Mouse (Mus musculus): Measurements from ENCODE around the gene Ptk7. TPM values are rescaled to one million over a fixed set of nuclear protein-coding genes. Genes with fewer than 3 reads are reported as not detected.

The Ptk7 gene
- polyA plus RNA-seq (2021; fragmentation: Nextera tagmentation): 1.2 and 1.3 TPM in 2 replicates
- long read RNA-seq, experiment 1, full-length matches to known transcripts: 1 of 3 reads
- long read RNA-seq, experiment 1, partial matches to known transcripts: 0 of 3 reads
- long read RNA-seq, experiment 1, other reads (novel, unspliced or antisense): 2 of 3 reads
- long read RNA-seq, experiment 2, full-length matches to known transcripts: 11 of 18 reads
- long read RNA-seq, experiment 2, partial matches to known transcripts: 3 of 18 reads
- long read RNA-seq, experiment 2, other reads (novel, unspliced or antisense): 4 of 18 reads

GRCm38 (mm10) chr17:46628791-46629684, at the start of gene Ptk7:
Ptk7 (minus strand) TSS chr17:46629504.

GRCm38 (mm10) chr17:46678416-46678815, 49.1 kb upstream of the Ptk7 start, which contains the start of gene Mea1:
Mea1 (plus strand) TSS chr17:46678793.

GRCm38 (mm10) chr17:46673850-46674529, 44.7 kb upstream of the Ptk7 start, which contains the start of gene Rrp36:
Rrp36 (minus strand) TSS chr17:46674352.

GRCm38 (mm10) chr17:46650232-46651031, 21.1 kb upstream of the Ptk7 start, which contains the start of gene Cul7:
Cul7 (plus strand) TSS chr17:46650337.

GRCm38 (mm10) chr17:46645561-46646321, 16.4 kb upstream of the Ptk7 start, which contains the start of the genes Klc4 and Mrpl2:
Klc4 (minus strand) TSS chr17:46646022.
Mrpl2 (plus strand) TSS chr17:46646229.

GRCm38 (mm10) chr17:46555673-46556583, 73.4 kb downstream of the Ptk7 start, which contains the start of gene Srf:
Srf (minus strand) TSS chr17:46556175.

GRCm38 (mm10) chr17:46545813-46546564, 83.3 kb downstream of the Ptk7 start, which contains the start of gene Cul9:
Cul9 (minus strand) TSS chr17:46546388.

Small RNA genes lying within 50 kb of the gene (microRNA-seq; reads per million reads assigned to microRNA genes)
- gene Mir6976: 4.1 reads per million, percentile 15 among the genes with 10 or more reads in this experiment

Other genes starting within 250 kb of the Ptk7 start
- gene Zfp318, start 245.8 kb downstream of the Ptk7 start, polyA plus RNA-seq (2021; fragmentation: Nextera tagmentation): 2.5 and 3.3 TPM in 2 replicates
- 0.18 TPM in 1 of 2 replicates, not detected in the other for gene Crip3, start 200.6 kb downstream of the Ptk7 start, polyA plus RNA-seq (2021; fragmentation: Nextera tagmentation)
- 0.26 TPM in 1 of 2 replicates, not detected in the other for gene Slc22a7, start 191.0 kb downstream of the Ptk7 start, polyA plus RNA-seq (2021; fragmentation: Nextera tagmentation)
- gene Ttbk1, start 141.8 kb downstream of the Ptk7 start, polyA plus RNA-seq (2021; fragmentation: Nextera tagmentation): 4.3 and 5.1 TPM in 2 replicates
- gene Dnph1, start 132.8 kb downstream of the Ptk7 start, polyA plus RNA-seq (2021; fragmentation: Nextera tagmentation): 11.5 and 12.2 TPM in 2 replicates
- gene Cul9, start 83.1 kb downstream of the Ptk7 start, polyA plus RNA-seq (2021; fragmentation: Nextera tagmentation): 22.6 and 27.2 TPM in 2 replicates
- gene Srf, start 73.3 kb downstream of the Ptk7 start, polyA plus RNA-seq (2021; fragmentation: Nextera tagmentation): 2.3 and 3.8 TPM in 2 replicates
- gene Klc4, start 16.5 kb upstream of the Ptk7 start, polyA plus RNA-seq (2021; fragmentation: Nextera tagmentation): 10.7 and 11.1 TPM in 2 replicates
- 103 and 112 TPM in 2 replicates for gene Mrpl2, start 16.7 kb upstream of the Ptk7 start, polyA plus RNA-seq (2021; fragmentation: Nextera tagmentation)
- gene Cul7, start 20.8 kb upstream of the Ptk7 start, polyA plus RNA-seq (2021; fragmentation: Nextera tagmentation): 4.0 and 4.1 TPM in 2 replicates
- gene Rrp36, start 44.8 kb upstream of the Ptk7 start, polyA plus RNA-seq (2021; fragmentation: Nextera tagmentation): 20.0 and 20.9 TPM in 2 replicates
- 233 and 236 TPM in 2 replicates for gene Mea1, start 49.3 kb upstream of the Ptk7 start, polyA plus RNA-seq (2021; fragmentation: Nextera tagmentation)
- gene Klhdc3, start 51.4 kb upstream of the Ptk7 start, polyA plus RNA-seq (2021; fragmentation: Nextera tagmentation): 163 and 190 TPM in 2 replicates
- gene Ppp2r5d, start 75.6 kb upstream of the Ptk7 start, polyA plus RNA-seq (2021; fragmentation: Nextera tagmentation): 46.1 and 49.2 TPM in 2 replicates
- 9.6 and 12.9 TPM in 2 replicates for gene Pex6, start 82.0 kb upstream of the Ptk7 start, polyA plus RNA-seq (2021; fragmentation: Nextera tagmentation)
- 0.41 and 2.7 TPM in 2 replicates for gene Gnmt, start 99.7 kb upstream of the Ptk7 start, polyA plus RNA-seq (2021; fragmentation: Nextera tagmentation)
- 95.5 and 101 TPM in 2 replicates for gene Cnpy3, start 122.7 kb upstream of the Ptk7 start, polyA plus RNA-seq (2021; fragmentation: Nextera tagmentation)
- 0.51 and 0.64 TPM in 2 replicates for gene Ptcra, start 134.2 kb upstream of the Ptk7 start, polyA plus RNA-seq (2021; fragmentation: Nextera tagmentation)
- gene 2310039H08Rik, start 143.1 kb upstream of the Ptk7 start, polyA plus RNA-seq (2021; fragmentation: Nextera tagmentation): 22.2 and 31.2 TPM in 2 replicates
- 34.1 and 40.3 TPM in 2 replicates for gene Rpl7l1, start 153.2 kb upstream of the Ptk7 start, polyA plus RNA-seq (2021; fragmentation: Nextera tagmentation)
- gene Bicral, start 229.0 kb upstream of the Ptk7 start, polyA plus RNA-seq (2021; fragmentation: Nextera tagmentation): 8.0 and 8.3 TPM in 2 replicates